Mouse (Mus musculus): ENCODE results near the gene Gsto1.

DNA sequence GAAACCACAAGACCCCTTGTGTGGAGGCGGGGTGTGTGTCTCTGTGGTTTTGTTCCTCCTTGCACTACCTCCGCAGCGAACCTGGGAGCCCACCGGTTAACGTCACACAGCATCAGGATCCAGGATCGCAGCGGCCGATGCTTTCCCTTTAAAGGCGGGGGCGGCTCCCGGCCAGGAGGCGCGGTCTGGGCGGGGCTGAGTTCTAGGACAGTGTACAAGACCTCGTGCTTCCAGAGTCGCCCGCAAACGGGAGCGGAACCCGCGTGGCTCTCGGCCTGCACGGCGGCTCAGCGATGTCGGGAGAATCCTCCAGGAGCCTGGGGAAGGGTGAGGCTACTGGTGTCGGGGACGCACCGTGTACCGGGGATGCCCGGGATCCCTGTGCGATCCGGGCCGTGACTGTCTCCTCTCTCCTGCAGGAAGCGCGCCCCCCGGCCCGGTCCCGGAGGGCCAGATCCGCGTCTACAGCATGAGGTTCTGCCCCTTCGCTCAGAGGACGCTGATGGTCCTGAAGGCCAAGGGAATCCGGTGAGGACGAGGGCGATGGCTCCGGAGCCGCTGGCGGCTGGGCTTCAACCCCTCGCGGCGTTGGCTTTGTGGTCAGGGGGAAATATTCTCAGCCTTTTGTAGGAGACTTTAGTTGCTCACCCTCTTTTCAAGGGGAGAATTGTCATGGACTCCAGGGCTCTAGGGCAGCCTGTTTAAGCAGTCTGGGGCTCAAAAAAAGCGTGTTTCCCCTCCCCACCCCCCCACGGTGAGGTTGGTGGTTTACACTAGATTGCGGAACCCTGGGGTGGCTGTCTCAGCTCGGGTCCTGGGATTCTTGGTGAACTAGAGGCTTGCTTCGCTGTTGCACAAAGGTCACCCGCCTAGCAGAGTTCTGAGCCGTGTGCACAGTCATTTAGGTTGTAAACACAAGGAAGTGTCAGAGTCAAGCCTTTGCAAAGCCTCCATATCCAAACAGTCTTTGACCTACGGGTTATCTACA lies at the start of gene Gsto1:
- TF ChIP-seq HCFC1 (IDR thresholded peaks at IDR 0.05; ENCODE audit: borderline replicate concordance, insufficient read depth, low read length) (no peak), MAFK (IDR thresholded peaks at IDR 0.05; ENCODE audit: insufficient read depth, low read depth, low read length) (no peak), CHD2 (IDR thresholded peaks at IDR 0.05; ENCODE audit: low read depth, low read length) (no peak)

Measured in ES-E14 (cell line).